Mouse (Mus musculus): ENCODE measurements around the gene Arpc2. TPM values are rescaled to one million over a fixed set of nuclear protein-coding genes. Genes with fewer than 3 reads are reported as not detected.
"Not testable (repeated sequence)": the region's sequence is repeated elsewhere in the genome, so short reads cannot be mapped to it uniquely, and the experiment has no call there.

Arpc2 gene
- polyA plus RNA-seq, 1 experiment from 2014 or later: 356 TPM

- Histone ChIP-seq H3K27ac (no peak within 1 kb of the TSS), H3K9me3 (no peaks in the 10 kb centered on the region), H3K36me3 (replicated peaks) (peaks cover 47% of the 10 kb centered on the region), H3K4me3 (replicated peaks) (no peak within 1 kb of the TSS), H3K4me2 (no peak within 1 kb of the TSS), H3K9ac (no peak within 1 kb of the TSS), H3K27me3 (no peaks in the 10 kb centered on the region), H3K4me1 (peaks cover 10% of the 10 kb centered on the region)
- ATAC-seq (ENCODE audit: low FRiP score): no peak
- 91% methylated on average over 10 of the region's 10 CpGs for WGBS
These were observed 42.7 kb downstream of the Arpc2 start, which contains the start of gene Gpbar1 for GRCm38 (mm10) chr1:74278538-74278937. TSS of gene Gpbar1 (plus strand) at chr1:74278550.

- H3K9me3 ChIP-seq: no peaks in the 10 kb centered on the region
- H3K9ac ChIP-seq: no peak overlapping the region
- H3K36me3 ChIP-seq (replicated peaks): peaks cover 47% of the 10 kb centered on the region
- no peak for ATAC-seq (ENCODE audit: low FRiP score)
- no peaks in the 10 kb centered on the region for H3K27me3 ChIP-seq
- H3K27ac ChIP-seq: no peak overlapping the region
- peaks cover 14% of the 10 kb centered on the region for H3K4me1 ChIP-seq
- no peak overlapping the region for H3K4me2 ChIP-seq
- no peak overlapping the region for H3K4me3 ChIP-seq (replicated peaks)
- 91% methylated on average over 11 of the region's 11 CpGs for WGBS
These were observed 43.1 kb downstream of the Arpc2 start for GRCm38 (mm10) chr1:74278988-74279387.

- Histone ChIP-seq H3K27me3 (no peaks in the 10 kb centered on the region), H3K9me3 (no peaks in the 10 kb centered on the region), H3K4me1 (peaks cover 20% of the 10 kb centered on the region), H3K9ac (no peak overlapping the region), H3K27ac (0 out of 2 replicates have a peak overlapping the region, but pooled peaks have one; percentile 25), H3K4me3 (replicated peaks) (no peak overlapping the region), H3K4me2 (no peak overlapping the region), H3K36me3 (replicated peaks) (peaks cover 47% of the 10 kb centered on the region)
- whole genome bisulfite sequencing: 94% methylated on average over 14 of the region's 14 CpGs
- no peak for ATAC-seq (ENCODE audit: low FRiP score)
These were observed 44.9 kb downstream of the Arpc2 start for GRCm38 (mm10) chr1:74280591-74281325.

GRCm38 (mm10) chr1:74281372-74281771, 45.5 kb downstream of the Arpc2 start:
- WGBS: 91% methylated on average over 2 of the region's 2 CpGs
- H3K9ac ChIP-seq: no peak overlapping the region
- H3K9me3 ChIP-seq: no peaks in the 10 kb centered on the region
- H3K27ac ChIP-seq: no peak overlapping the region
- peaks cover 26% of the 10 kb centered on the region for H3K4me1 ChIP-seq
- H3K4me2 ChIP-seq: no peak overlapping the region
- peaks cover 47% of the 10 kb centered on the region for H3K36me3 ChIP-seq (replicated peaks)
- no peak overlapping the region for H3K4me3 ChIP-seq (replicated peaks)
- no peaks in the 10 kb centered on the region for H3K27me3 ChIP-seq
- ATAC-seq (ENCODE audit: low FRiP score): no peak

- Histone ChIP-seq H3K4me1 (peaks cover 26% of the 10 kb centered on the region), H3K27me3 (no peaks in the 10 kb centered on the region), H3K27ac (no peak overlapping the region), H3K4me2 (no peak overlapping the region), H3K9me3 (no peaks in the 10 kb centered on the region), H3K36me3 (replicated peaks) (peaks cover 47% of the 10 kb centered on the region), H3K9ac (no peak overlapping the region), H3K4me3 (replicated peaks) (no peak overlapping the region)
- no peak for ATAC-seq (ENCODE audit: low FRiP score)
- 95% methylated on average over 8 of the region's 8 CpGs for WGBS
These were observed 46.0 kb downstream of the Arpc2 start for GRCm38 (mm10) chr1:74281886-74282285.

GRCm38 (mm10) chr1:74282896-74283625, 47.2 kb downstream of the Arpc2 start:
- no peaks in the 10 kb centered on the region for H3K27me3 ChIP-seq
- no peak overlapping the region for H3K27ac ChIP-seq
- H3K9me3 ChIP-seq: no peaks in the 10 kb centered on the region
- no peak overlapping the region for H3K4me3 ChIP-seq (replicated peaks)
- peaks cover 26% of the 10 kb centered on the region for H3K4me1 ChIP-seq
- 90% methylated on average over 10 of the region's 10 CpGs for WGBS
- no peak for ATAC-seq (ENCODE audit: low FRiP score)
- no peak overlapping the region for H3K4me2 ChIP-seq
- H3K36me3 ChIP-seq (replicated peaks): peaks cover 47% of the 10 kb centered on the region
- no peak overlapping the region for H3K9ac ChIP-seq

DNA sequence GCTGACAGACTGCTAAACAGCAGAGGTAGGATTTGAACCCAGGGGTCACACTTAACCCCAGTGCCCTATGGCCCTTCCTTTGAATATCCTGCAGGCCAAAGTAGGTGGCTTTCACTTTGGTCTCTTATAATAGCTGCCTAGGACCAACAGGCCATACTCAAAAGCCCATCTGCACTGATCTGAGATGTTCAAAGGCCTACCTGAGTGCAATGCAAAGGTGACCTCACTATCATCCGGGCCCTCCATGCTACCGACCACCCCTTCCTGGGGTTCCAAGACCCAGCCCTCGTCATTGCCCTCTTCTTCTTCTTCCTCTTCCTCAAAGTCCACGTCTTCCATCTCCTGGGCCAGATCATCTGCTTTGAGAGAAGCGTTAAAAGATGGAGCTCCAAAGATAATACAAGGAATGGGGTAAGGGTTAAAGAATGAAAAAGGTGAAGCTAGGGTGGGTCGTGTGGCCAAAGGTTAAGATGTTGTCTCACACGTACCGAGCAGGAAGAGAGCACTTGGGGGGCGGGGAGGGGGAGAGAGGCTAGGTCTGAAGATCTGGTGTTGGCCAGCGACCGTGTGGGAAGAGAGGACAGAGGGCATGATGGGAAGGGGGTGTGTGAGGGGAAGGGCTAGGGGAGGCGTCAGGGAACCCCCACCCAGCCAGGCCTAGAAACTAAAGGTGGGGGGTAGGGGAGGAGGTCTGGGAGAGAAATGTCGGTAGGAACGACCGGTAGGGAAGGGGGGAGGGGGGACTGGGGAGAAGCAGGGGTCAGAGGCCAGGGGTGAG, 48.0 kb downstream of the Arpc2 start:
- Histone ChIP-seq H3K27ac (peak overlapping the region; percentile 54; the same call in 1 of the 2 replicates), H3K9ac (peak overlapping the region; percentile 78), H3K4me3 (replicated peaks) (peak overlapping the region; percentile 79), H3K4me1 (peaks cover 26% of the 10 kb centered on the region), H3K4me2 (peak overlapping the region; percentile 90), H3K9me3 (no peaks in the 10 kb centered on the region), H3K27me3 (no peaks in the 10 kb centered on the region), H3K36me3 (replicated peaks) (peaks cover 52% of the 10 kb centered on the region)
- 15% methylated on average over 14 of the region's 15 CpGs for WGBS
- peak; percentile 39 for ATAC-seq (ENCODE audit: low FRiP score)

DNA sequence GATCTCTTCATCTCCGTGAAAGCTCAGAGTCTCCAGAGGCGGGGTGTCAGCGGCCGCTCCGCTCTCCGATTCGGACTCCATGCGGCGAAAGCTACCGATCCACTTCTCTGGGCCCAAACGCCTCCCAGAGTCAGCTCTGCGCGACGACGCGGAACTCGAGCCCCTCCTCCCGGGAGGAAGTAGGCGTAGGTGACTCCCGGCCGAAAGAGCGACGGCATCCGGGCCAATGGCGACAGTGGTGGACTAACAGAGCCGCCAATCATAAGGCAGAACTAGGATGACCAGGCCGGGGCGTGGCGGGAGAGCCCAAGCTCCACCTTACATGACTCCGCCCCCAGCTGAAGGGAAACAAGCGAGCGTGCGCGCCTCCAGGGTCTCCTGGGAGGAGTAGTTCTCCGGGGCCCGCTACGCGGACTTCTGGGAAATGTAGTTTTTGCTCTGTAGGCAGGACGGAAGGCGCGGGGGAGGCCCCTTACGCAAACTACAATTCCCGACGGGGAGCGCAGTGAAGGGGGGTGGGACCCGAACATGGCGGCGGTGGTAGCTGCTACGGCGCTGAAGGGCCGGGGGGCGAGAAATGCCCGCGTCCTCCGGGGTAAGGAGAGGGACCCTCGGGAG, 48.8 kb downstream of the Arpc2 start, which contains the start of the genes Aamp and Pnkd:
Gene Aamp, minus strand, starts transcription at position 196 of the 618 bp plus-strand sequence.
Gene Pnkd, plus strand, starts transcription at position 388 of the 618 bp plus-strand sequence.
- peak within 1 kb of the TSS; percentile 54; the same call in 1 of the 2 replicates for H3K27ac ChIP-seq
- ATAC-seq (ENCODE audit: low FRiP score): peak; percentile 98
- peak within 1 kb of the TSS; percentile 79 for H3K4me3 ChIP-seq (replicated peaks)
- peaks cover 52% of the 10 kb centered on the region for H3K36me3 ChIP-seq (replicated peaks)
- under 1% methylated on average over 56 of the region's 56 CpGs for WGBS
- H3K4me2 ChIP-seq: peak within 1 kb of the TSS; percentile 90
- peak within 1 kb of the TSS; percentile 78 for H3K9ac ChIP-seq
- H3K4me1 ChIP-seq: peaks cover 26% of the 10 kb centered on the region
- H3K9me3 ChIP-seq: no peaks in the 10 kb centered on the region
- H3K27me3 ChIP-seq: no peaks in the 10 kb centered on the region

DNA sequence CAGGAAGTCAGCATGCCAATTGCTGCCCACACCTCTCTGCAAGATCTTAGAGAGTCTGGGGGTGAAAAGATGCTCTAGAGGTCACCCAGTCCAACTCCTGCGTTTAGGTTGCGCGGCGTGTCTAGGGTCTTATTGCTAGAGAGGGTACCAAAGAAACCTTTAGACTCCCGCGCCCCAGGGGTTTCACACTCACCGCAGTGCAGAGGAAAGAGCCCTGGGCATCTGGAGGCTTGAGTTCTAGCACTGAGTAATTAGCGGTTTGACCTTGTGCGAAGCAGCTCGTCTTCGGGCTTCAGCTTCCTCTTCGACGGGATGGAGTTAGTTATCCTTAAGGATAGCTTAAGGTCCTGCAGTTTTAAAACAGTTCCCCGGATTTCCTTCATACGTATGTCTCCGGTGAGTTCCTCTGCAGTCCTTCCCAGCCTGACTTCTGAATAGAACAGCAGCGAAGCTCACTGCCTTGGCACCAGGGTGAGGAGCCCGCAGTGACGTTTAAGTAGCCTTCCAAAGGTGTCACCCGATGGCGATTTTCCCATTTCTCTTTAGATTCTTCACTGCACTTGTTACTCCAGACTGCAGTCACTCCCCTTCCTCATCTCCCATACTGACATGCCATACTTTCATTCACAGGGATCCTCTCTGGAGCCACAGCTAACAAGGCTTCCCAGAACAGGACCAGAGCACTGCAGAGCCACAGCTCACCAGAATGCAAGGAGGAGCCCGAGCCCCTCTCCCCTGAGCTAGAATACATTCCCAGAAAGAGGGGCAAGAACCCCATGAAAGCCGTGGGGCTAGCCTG, 49.5 kb downstream of the Arpc2 start:
- Histone ChIP-seq H3K27ac (no peak overlapping the region), H3K4me3 (replicated peaks) (peak overlapping the region; percentile 79), H3K36me3 (replicated peaks) (peaks cover 52% of the 10 kb centered on the region), H3K27me3 (no peaks in the 10 kb centered on the region), H3K4me1 (peaks cover 26% of the 10 kb centered on the region), H3K4me2 (peak overlapping the region; percentile 82), H3K9ac (peak overlapping the region; percentile 74), H3K9me3 (no peaks in the 10 kb centered on the region)
- 3% methylated on average over 23 of the region's 23 CpGs for WGBS
- ATAC-seq (ENCODE audit: low FRiP score): no peak

DNA sequence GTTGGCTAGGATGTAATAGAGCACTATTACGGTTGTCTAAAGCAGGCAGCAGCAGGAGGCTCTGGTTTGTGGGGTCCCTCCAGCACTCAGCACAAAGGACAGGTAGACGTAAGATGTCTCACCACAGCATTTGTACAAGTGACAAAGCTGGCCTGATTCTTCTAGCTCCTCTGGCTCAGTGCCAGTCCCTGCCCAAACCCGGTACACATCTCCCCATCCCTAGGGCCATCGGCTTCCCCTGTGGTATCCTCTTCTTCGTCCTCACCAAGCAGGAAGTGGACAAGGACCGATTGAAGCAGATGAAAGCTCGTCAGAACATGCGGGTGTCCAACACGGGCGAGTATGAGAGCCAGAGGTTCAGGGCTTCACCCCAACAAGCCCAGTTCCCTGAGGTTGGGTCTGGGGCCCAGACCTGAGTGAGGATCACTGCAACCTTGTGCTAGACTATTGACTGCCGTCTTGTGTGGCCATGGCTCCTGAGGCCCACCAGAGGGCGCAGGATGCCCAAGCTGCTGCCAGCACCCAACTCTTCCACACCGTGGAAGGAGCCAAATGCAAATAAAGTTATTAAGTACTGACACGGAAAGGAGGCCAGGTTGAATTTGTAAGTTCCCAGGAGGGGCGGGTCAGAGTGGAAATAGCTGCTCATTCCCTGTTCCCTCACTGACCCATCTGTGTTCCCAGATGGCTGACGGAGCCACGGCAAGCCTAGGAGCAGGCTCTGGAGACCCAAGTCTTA, 51.2 kb downstream of the Arpc2 start:
- H3K9ac ChIP-seq; H3K27me3 ChIP-seq; H3K9me3 ChIP-seq; H3K4me2 ChIP-seq; ATAC-seq (ENCODE audit: low FRiP score); H3K4me3 ChIP-seq (replicated peaks); H3K27ac ChIP-seq: not testable (repeated sequence)
- WGBS: 65% methylated on average over 15 of the region's 17 CpGs
- peaks cover 44% of the 10 kb centered on the region for H3K36me3 ChIP-seq (replicated peaks)
- H3K4me1 ChIP-seq: peaks cover 26% of the 10 kb centered on the region

- H3K27ac ChIP-seq: no peak overlapping the region
- H3K9me3 ChIP-seq: no peaks in the 10 kb centered on the region
- no peak for ATAC-seq (ENCODE audit: low FRiP score)
- peaks cover 36% of the 10 kb centered on the region for H3K36me3 ChIP-seq (replicated peaks)
- no peak overlapping the region for H3K4me3 ChIP-seq (replicated peaks)
- H3K4me1 ChIP-seq: peaks cover 19% of the 10 kb centered on the region
- no peak overlapping the region for H3K4me2 ChIP-seq
- H3K9ac ChIP-seq: no peak overlapping the region
- 84% methylated on average over 4 of the region's 4 CpGs for whole genome bisulfite sequencing
- no peaks in the 10 kb centered on the region for H3K27me3 ChIP-seq
These were observed 52.4 kb downstream of the Arpc2 start for GRCm38 (mm10) chr1:74288327-74288726.

Data from forebrain, embryonic 12.5 days (tissue).